Mouse (Mus musculus): ENCODE measurements at regions not wholly inside any gene's neighbourhood (a gene's known extent, or its start where the extent isn't known, plus 50 kb on each side); places are given as distances from the start of the nearest gene placed in this dataset.

DNA sequence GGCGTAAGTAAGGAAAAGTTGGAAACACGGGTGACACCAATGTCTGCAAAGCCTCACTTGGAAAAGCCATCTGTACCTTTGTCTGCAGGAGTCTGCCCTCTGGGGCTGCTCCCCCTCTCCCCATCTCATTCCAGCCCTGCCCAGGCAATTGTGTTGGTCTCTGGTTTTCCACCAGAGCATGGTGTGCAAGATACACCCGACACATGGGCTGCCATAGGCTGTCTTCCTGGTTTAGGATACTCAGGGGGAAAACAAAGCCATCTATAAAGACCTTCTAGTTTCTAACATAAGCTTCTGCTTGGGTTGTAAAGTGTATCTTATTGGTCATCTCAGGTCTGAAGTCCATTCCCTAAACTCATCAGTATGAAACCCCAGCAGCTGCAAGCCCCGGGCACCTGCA is 270.1 kb upstream of the 1700056E22Rik start:
- Histone ChIP-seq H3K27ac (ENCODE audit: insufficient read depth, low read depth, low read length) (no peak overlapping the region), H3K4me1 (ENCODE audit: control insufficient read depth, insufficient read depth, low read length) (no peaks in the 10 kb centered on the region), H3K4me3 (ENCODE audit: insufficient read depth, low read length) (no peak overlapping the region)
- TF ChIP-seq POLR2A (IDR thresholded peaks at IDR 0.05; ENCODE audit: borderline replicate concordance, low read depth, low read length) (no peak), CTCF (IDR thresholded peaks at IDR 0.05; ENCODE audit: low read depth, low read length) (no peak)

DNA sequence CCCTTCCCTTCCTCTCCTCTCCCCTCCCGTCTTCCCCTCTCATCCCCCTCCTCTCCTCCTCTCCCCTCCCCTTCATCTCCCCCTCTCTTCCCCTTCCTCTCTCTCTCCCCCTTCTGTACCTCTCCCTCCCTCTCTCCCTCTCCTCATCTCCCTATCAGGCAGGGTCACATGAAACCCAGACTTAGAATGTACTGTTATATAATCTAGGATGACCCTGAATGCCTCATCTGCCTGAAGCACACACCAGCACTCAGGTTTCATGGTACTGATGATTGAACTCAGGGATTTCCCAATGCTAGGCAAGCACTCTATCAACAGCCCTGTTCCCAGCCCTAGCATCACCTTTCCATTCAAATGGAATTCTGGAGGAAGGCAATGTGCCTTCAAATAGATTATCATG is 264.6 kb upstream of the 1700056E22Rik start:
- H3K27ac ChIP-seq (ENCODE audit: insufficient read depth, low read depth, low read length), result no peak overlapping the region
- TF ChIP-seq POLR2A (IDR thresholded peaks at IDR 0.05; ENCODE audit: borderline replicate concordance, low read depth, low read length) (no peak), CTCF (IDR thresholded peaks at IDR 0.05; ENCODE audit: low read depth, low read length) (no peak)
- H3K4me1 ChIP-seq (ENCODE audit: control insufficient read depth, insufficient read depth, low read length), result no peaks in the 10 kb centered on the region
- H3K4me3 ChIP-seq (ENCODE audit: insufficient read depth, low read length), result no peak overlapping the region

GRCm38 (mm10) chr1:184297001-184297740 is 263.1 kb upstream of the 1700056E22Rik start:
- no peak overlapping the region for H3K27ac ChIP-seq (ENCODE audit: insufficient read depth, low read depth, low read length)
- H3K4me1 ChIP-seq (ENCODE audit: control insufficient read depth, insufficient read depth, low read length), result no peaks in the 10 kb centered on the region
- H3K4me3 ChIP-seq (ENCODE audit: insufficient read depth, low read length), result no peak overlapping the region
- TF ChIP-seq POLR2A (IDR thresholded peaks at IDR 0.05; ENCODE audit: borderline replicate concordance, low read depth, low read length), result no peak
- TF ChIP-seq CTCF (IDR thresholded peaks at IDR 0.05; ENCODE audit: low read depth, low read length), result no peak

- no peak overlapping the region for H3K27ac ChIP-seq (ENCODE audit: insufficient read depth, low read depth, low read length)
- no peak for TF ChIP-seq CTCF (IDR thresholded peaks at IDR 0.05; ENCODE audit: low read depth, low read length)
- no peak for TF ChIP-seq POLR2A (IDR thresholded peaks at IDR 0.05; ENCODE audit: borderline replicate concordance, low read depth, low read length)
Measured at GRCm38 (mm10) chr1:184291129-184291528, 257.0 kb upstream of the 1700056E22Rik start.

DNA sequence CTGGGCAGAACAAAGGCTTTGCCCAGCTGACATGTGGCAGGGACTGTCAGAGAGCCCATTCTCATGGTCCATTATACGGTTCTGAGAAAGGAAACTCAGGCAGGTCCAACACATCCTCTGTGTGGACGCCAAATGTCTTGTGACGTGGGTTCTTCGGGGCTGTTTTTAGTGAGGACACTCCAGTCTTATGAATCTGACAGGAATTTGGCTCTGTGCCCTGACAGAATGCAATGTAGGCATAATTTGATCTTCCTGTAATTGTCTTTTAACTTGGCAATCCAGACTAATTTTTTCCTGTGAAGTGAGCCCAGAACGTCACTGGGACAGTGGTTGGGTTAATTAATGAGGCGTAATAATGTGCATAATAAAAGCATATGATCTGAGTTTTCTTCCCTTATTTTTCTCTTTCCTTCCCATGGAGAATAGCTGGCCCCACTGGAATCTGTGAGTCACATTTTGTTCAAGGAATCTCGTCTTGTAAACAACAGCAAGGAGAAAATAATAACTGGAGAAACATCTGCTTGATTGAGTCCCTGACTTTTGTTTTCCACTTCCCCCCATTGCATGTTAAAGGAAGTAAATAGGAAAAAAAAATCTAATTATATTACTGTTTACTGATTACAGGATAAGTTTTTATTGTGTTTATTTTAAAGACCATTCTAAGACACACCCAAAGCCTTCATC is 255.8 kb upstream of the 1700056E22Rik start:
- no peak overlapping the region for H3K4me3 ChIP-seq (ENCODE audit: insufficient read depth, low read length)
- TF ChIP-seq CTCF (IDR thresholded peaks at IDR 0.05; ENCODE audit: low read depth, low read length) (no peak), POLR2A (IDR thresholded peaks at IDR 0.05; ENCODE audit: borderline replicate concordance, low read depth, low read length) (no peak)
- no peak overlapping the region for H3K27ac ChIP-seq (ENCODE audit: insufficient read depth, low read depth, low read length)
- H3K4me1 ChIP-seq (ENCODE audit: control insufficient read depth, insufficient read depth, low read length), result no peaks in the 10 kb centered on the region

More at GRCm38 (mm10) chr1:184291129-184291528, 257.0 kb upstream of the 1700056E22Rik start:
- Histone ChIP-seq H3K4me3 (ENCODE audit: insufficient read depth, low read length) (no peak overlapping the region), H3K4me1 (ENCODE audit: control insufficient read depth, insufficient read depth, low read length) (no peaks in the 10 kb centered on the region)

- Histone ChIP-seq H3K27ac (ENCODE audit: insufficient read depth, low read depth, low read length) (no peak overlapping the region), H3K4me3 (ENCODE audit: insufficient read depth, low read length) (no peak overlapping the region), H3K4me1 (ENCODE audit: control insufficient read depth, insufficient read depth, low read length) (peaks cover 4% of the 10 kb centered on the region; the same call in 1 of the 2 replicates)
- TF ChIP-seq CTCF (IDR thresholded peaks at IDR 0.05; ENCODE audit: low read depth, low read length) (no peak), POLR2A (IDR thresholded peaks at IDR 0.05; ENCODE audit: borderline replicate concordance, low read depth, low read length) (no peak)
Measured at GRCm38 (mm10) chr1:184281768-184282167, 247.7 kb upstream of the 1700056E22Rik start.

GRCm38 (mm10) chr1:184279263-184279662 is 245.2 kb upstream of the 1700056E22Rik start:
- H3K27ac ChIP-seq (ENCODE audit: insufficient read depth, low read depth, low read length), result no peak overlapping the region

GRCm38 (mm10) chr1:184277001-184277400 is 242.9 kb upstream of the 1700056E22Rik start:
- TF ChIP-seq CTCF (IDR thresholded peaks at IDR 0.05; ENCODE audit: low read depth, low read length), result no peak
- TF ChIP-seq POLR2A (IDR thresholded peaks at IDR 0.05; ENCODE audit: borderline replicate concordance, low read depth, low read length), result no peak
- Histone ChIP-seq H3K4me1 (ENCODE audit: control insufficient read depth, insufficient read depth, low read length) (peaks cover 6% of the 10 kb centered on the region; the same call in 1 of the 2 replicates), H3K27ac (ENCODE audit: insufficient read depth, low read depth, low read length) (no peak overlapping the region), H3K4me3 (ENCODE audit: insufficient read depth, low read length) (no peak overlapping the region)

More at GRCm38 (mm10) chr1:184279263-184279662, 245.2 kb upstream of the 1700056E22Rik start:
- TF ChIP-seq CTCF (IDR thresholded peaks at IDR 0.05; ENCODE audit: low read depth, low read length) (no peak), POLR2A (IDR thresholded peaks at IDR 0.05; ENCODE audit: borderline replicate concordance, low read depth, low read length) (no peak)
- H3K4me1 ChIP-seq (ENCODE audit: control insufficient read depth, insufficient read depth, low read length), result peaks cover 4% of the 10 kb centered on the region; the same call in 1 of the 2 replicates
- no peak overlapping the region for H3K4me3 ChIP-seq (ENCODE audit: insufficient read depth, low read length)

- Histone ChIP-seq H3K27ac (ENCODE audit: insufficient read depth, low read depth, low read length) (no peak overlapping the region), H3K4me3 (ENCODE audit: insufficient read depth, low read length) (no peak overlapping the region), H3K4me1 (ENCODE audit: control insufficient read depth, insufficient read depth, low read length) (peaks cover 6% of the 10 kb centered on the region; the same call in 1 of the 2 replicates)
- TF ChIP-seq POLR2A (IDR thresholded peaks at IDR 0.05; ENCODE audit: borderline replicate concordance, low read depth, low read length), result no peak
- no peak for TF ChIP-seq CTCF (IDR thresholded peaks at IDR 0.05; ENCODE audit: low read depth, low read length)
Measured at GRCm38 (mm10) chr1:184275877-184276276, 241.8 kb upstream of the 1700056E22Rik start.

GRCm38 (mm10) chr1:184275396-184275795 is 241.3 kb upstream of the 1700056E22Rik start:
- no peak for TF ChIP-seq CTCF (IDR thresholded peaks at IDR 0.05; ENCODE audit: low read depth, low read length)
- no peak for TF ChIP-seq POLR2A (IDR thresholded peaks at IDR 0.05; ENCODE audit: borderline replicate concordance, low read depth, low read length)
- no peak overlapping the region for H3K27ac ChIP-seq (ENCODE audit: insufficient read depth, low read depth, low read length)
- H3K4me3 ChIP-seq (ENCODE audit: insufficient read depth, low read length), result no peak overlapping the region
- peaks cover 6% of the 10 kb centered on the region; the same call in 1 of the 2 replicates for H3K4me1 ChIP-seq (ENCODE audit: control insufficient read depth, insufficient read depth, low read length)

Data from bone marrow macrophage, adult 2 months (primary cell).